Mouse (Mus musculus): ENCODE measurements around the gene Focad. TPM values are rescaled to one million over a fixed set of nuclear protein-coding genes. Genes with fewer than 3 reads are reported as not detected.

The Focad gene
- polyA plus RNA-seq, 1 experiment from 2014 or later = 6.5 TPM

- Histone ChIP-seq H3K9me3 (ENCODE audit: control insufficient read depth, low read length) (no peaks in the 10 kb centered on the region), H3K36me3 (ENCODE audit: control insufficient read depth, insufficient read depth, low read length) (no peaks in the 10 kb centered on the region)
- no peak for TF ChIP-seq CTCF (IDR thresholded peaks at IDR 0.05; ENCODE audit: low read depth)
- TF ChIP-seq EP300 (optimal IDR thresholded peaks at IDR 0.05) = no peak
Measured at GRCm38 (mm10) chr4:88245494-88245893, 151.1 kb downstream of the Focad start.

GRCm38 (mm10) chr4:88261349-88261748 lies 166.9 kb downstream of the Focad start:
- TF ChIP-seq CTCF (IDR thresholded peaks at IDR 0.05; ENCODE audit: low read depth) (no peak), EP300 (optimal IDR thresholded peaks at IDR 0.05) (no peak)
- no peak overlapping the region for H3K4me2 ChIP-seq (replicated peaks; ENCODE audit: low read depth)
- H3K4me3 ChIP-seq (ENCODE audit: low read depth, low read length) = no peak overlapping the region
- WGBS = 84% methylated on average over 5 of the region's 5 CpGs
- ATAC-seq (ENCODE audit: low FRiP score, low TSS enrichment) (no peak), DNase-seq (ENCODE audit: low spot score) (no peak)
- H3K27me3 ChIP-seq (ENCODE audit: control insufficient read depth, insufficient read depth, low read length) = no peaks in the 10 kb centered on the region
- H3K4me1 ChIP-seq (replicated peaks; ENCODE audit: control insufficient read depth, insufficient read depth) = no peaks in the 10 kb centered on the region
- H3K27ac ChIP-seq (replicated peaks) = no peak overlapping the region
- H3K36me3 ChIP-seq (ENCODE audit: control insufficient read depth, insufficient read depth, low read length) = no peaks in the 10 kb centered on the region
- H3K9me3 ChIP-seq (ENCODE audit: control insufficient read depth, low read length) = no peaks in the 10 kb centered on the region
- H3K9ac ChIP-seq (ENCODE audit: low read length) = no peak overlapping the region

More at GRCm38 (mm10) chr4:88245494-88245893, 151.1 kb downstream of the Focad start:
- H3K9ac ChIP-seq (ENCODE audit: low read length) = no peak overlapping the region
- DNase-seq (ENCODE audit: low spot score) = no peak
- H3K4me2 ChIP-seq (replicated peaks; ENCODE audit: low read depth) = no peak overlapping the region
- WGBS = 68% methylated on average over 4 of the region's 4 CpGs
- H3K27ac ChIP-seq (replicated peaks) = no peak overlapping the region
- ATAC-seq (ENCODE audit: low FRiP score, low TSS enrichment) = no peak
- H3K4me1 ChIP-seq (replicated peaks; ENCODE audit: control insufficient read depth, insufficient read depth) = no peaks in the 10 kb centered on the region
- no peaks in the 10 kb centered on the region for H3K27me3 ChIP-seq (ENCODE audit: control insufficient read depth, insufficient read depth, low read length)
- H3K4me3 ChIP-seq (ENCODE audit: low read depth, low read length) = no peak overlapping the region

- no peak overlapping the region for H3K9ac ChIP-seq (ENCODE audit: low read length)
- no peak for DNase-seq (ENCODE audit: low spot score)
- WGBS = 65% methylated on average over 1 of the region's 1 CpGs
- no peak for ATAC-seq (ENCODE audit: low FRiP score, low TSS enrichment)
- no peaks in the 10 kb centered on the region for H3K27me3 ChIP-seq (ENCODE audit: control insufficient read depth, insufficient read depth, low read length)
- no peak overlapping the region for H3K4me3 ChIP-seq (ENCODE audit: low read depth, low read length)
- H3K27ac ChIP-seq (replicated peaks) = no peak overlapping the region
- H3K9me3 ChIP-seq (ENCODE audit: control insufficient read depth, low read length) = no peaks in the 10 kb centered on the region
- no peak for TF ChIP-seq CTCF (IDR thresholded peaks at IDR 0.05; ENCODE audit: low read depth)
- no peak for TF ChIP-seq EP300 (optimal IDR thresholded peaks at IDR 0.05)
- H3K4me2 ChIP-seq (replicated peaks; ENCODE audit: low read depth) = no peak overlapping the region
- no peaks in the 10 kb centered on the region for H3K4me1 ChIP-seq (replicated peaks; ENCODE audit: control insufficient read depth, insufficient read depth)
- no peaks in the 10 kb centered on the region for H3K36me3 ChIP-seq (ENCODE audit: control insufficient read depth, insufficient read depth, low read length)
Measured at GRCm38 (mm10) chr4:88264536-88264935, 170.1 kb downstream of the Focad start.

- Histone ChIP-seq H3K27me3 (ENCODE audit: control insufficient read depth, insufficient read depth, low read length) (no peaks in the 10 kb centered on the region), H3K4me1 (replicated peaks; ENCODE audit: control insufficient read depth, insufficient read depth) (no peaks in the 10 kb centered on the region), H3K9ac (ENCODE audit: low read length) (no peak overlapping the region), H3K9me3 (ENCODE audit: control insufficient read depth, low read length) (no peaks in the 10 kb centered on the region), H3K4me3 (ENCODE audit: low read depth, low read length) (no peak overlapping the region), H3K4me2 (replicated peaks; ENCODE audit: low read depth) (no peak overlapping the region), H3K27ac (replicated peaks) (no peak overlapping the region), H3K36me3 (ENCODE audit: control insufficient read depth, insufficient read depth, low read length) (no peaks in the 10 kb centered on the region)
- ATAC-seq (ENCODE audit: low FRiP score, low TSS enrichment) (no peak), DNase-seq (ENCODE audit: low spot score) (no peak)
- WGBS = 73% methylated on average over 7 of the region's 7 CpGs
- TF ChIP-seq CTCF (IDR thresholded peaks at IDR 0.05; ENCODE audit: low read depth) = no peak
Measured at GRCm38 (mm10) chr4:88270408-88271067, 176.1 kb downstream of the Focad start.

GRCm38 (mm10) chr4:88275571-88276041 lies 181.2 kb downstream of the Focad start:
- H3K9ac ChIP-seq (ENCODE audit: low read length) = no peak overlapping the region
- H3K4me3 ChIP-seq (ENCODE audit: low read depth, low read length) = no peak overlapping the region
- peak overlapping the region; percentile 81 for H3K27ac ChIP-seq (replicated peaks)
- no peak overlapping the region; the same call in 1 of the 2 replicates for H3K4me2 ChIP-seq (replicated peaks; ENCODE audit: low read depth)
- ATAC-seq (ENCODE audit: low FRiP score, low TSS enrichment) (no peak), DNase-seq (ENCODE audit: low spot score) (no peak)
- H3K4me1 ChIP-seq (replicated peaks; ENCODE audit: control insufficient read depth, insufficient read depth) = no peaks in the 10 kb centered on the region
- H3K27me3 ChIP-seq (ENCODE audit: control insufficient read depth, insufficient read depth, low read length) = no peaks in the 10 kb centered on the region
- TF ChIP-seq EP300 (optimal IDR thresholded peaks at IDR 0.05) = no peak
- TF ChIP-seq CTCF (IDR thresholded peaks at IDR 0.05; ENCODE audit: low read depth) = no peak
- 8% methylated on average over 6 of the region's 6 CpGs for WGBS
- H3K9me3 ChIP-seq (ENCODE audit: control insufficient read depth, low read length) = no peaks in the 10 kb centered on the region
- no peaks in the 10 kb centered on the region for H3K36me3 ChIP-seq (ENCODE audit: control insufficient read depth, insufficient read depth, low read length)

- peak overlapping the region; percentile 81; the same call in 1 of the 2 replicates for H3K27ac ChIP-seq (replicated peaks)
- 72% methylated on average over 4 of the region's 4 CpGs for WGBS
- no peaks in the 10 kb centered on the region for H3K27me3 ChIP-seq (ENCODE audit: control insufficient read depth, insufficient read depth, low read length)
- H3K4me2 ChIP-seq (replicated peaks; ENCODE audit: low read depth) = no peak overlapping the region
- H3K4me1 ChIP-seq (replicated peaks; ENCODE audit: control insufficient read depth, insufficient read depth) = no peaks in the 10 kb centered on the region
- H3K9ac ChIP-seq (ENCODE audit: low read length) = no peak overlapping the region
- no peak for ATAC-seq (ENCODE audit: low FRiP score, low TSS enrichment)
- no peaks in the 10 kb centered on the region for H3K36me3 ChIP-seq (ENCODE audit: control insufficient read depth, insufficient read depth, low read length)
- no peak overlapping the region for H3K4me3 ChIP-seq (ENCODE audit: low read depth, low read length)
- no peaks in the 10 kb centered on the region for H3K9me3 ChIP-seq (ENCODE audit: control insufficient read depth, low read length)
- TF ChIP-seq CTCF (IDR thresholded peaks at IDR 0.05; ENCODE audit: low read depth) (no peak), EP300 (optimal IDR thresholded peaks at IDR 0.05) (no peak)
- DNase-seq (ENCODE audit: low spot score) = no peak
Measured at GRCm38 (mm10) chr4:88276058-88276734, 181.8 kb downstream of the Focad start.
